Mouse (Mus musculus) left cerebral cortex, postnatal 25 days (tissue): Measurements from ENCODE around the gene Draxin. TPM values are rescaled to one million over a fixed set of nuclear protein-coding genes. Genes with fewer than 3 reads are reported as not detected.
"Not testable (repeated sequence)": the region's sequence is repeated elsewhere in the genome, so short reads cannot be mapped to it uniquely, and the experiment has no call there.

Experiments used
- DNase-seq, 2 experiments: peaks; one replicate each; pipeline ENCODE4 v3.0.0; 2022; ENCODE audit warnings: low spot score in 2 of 2, mixed read lengths in 1 of 2
- intact Hi-C: fragments of 180-260 bp; cut with DNase I; formaldehyde crosslinking; loops from one replicate; pipeline ENCODE4 v1.15.1; 2025
- total RNA-seq, 2 experiments: library from RNA; stranded (reverse); gene quantifications; 2 replicates each; pipeline ENCODE4 v1.2.3; 2021

Gene Draxin
- total RNA-seq, result under 1 TPM; 0.28 to 0.37 TPM

DNA sequence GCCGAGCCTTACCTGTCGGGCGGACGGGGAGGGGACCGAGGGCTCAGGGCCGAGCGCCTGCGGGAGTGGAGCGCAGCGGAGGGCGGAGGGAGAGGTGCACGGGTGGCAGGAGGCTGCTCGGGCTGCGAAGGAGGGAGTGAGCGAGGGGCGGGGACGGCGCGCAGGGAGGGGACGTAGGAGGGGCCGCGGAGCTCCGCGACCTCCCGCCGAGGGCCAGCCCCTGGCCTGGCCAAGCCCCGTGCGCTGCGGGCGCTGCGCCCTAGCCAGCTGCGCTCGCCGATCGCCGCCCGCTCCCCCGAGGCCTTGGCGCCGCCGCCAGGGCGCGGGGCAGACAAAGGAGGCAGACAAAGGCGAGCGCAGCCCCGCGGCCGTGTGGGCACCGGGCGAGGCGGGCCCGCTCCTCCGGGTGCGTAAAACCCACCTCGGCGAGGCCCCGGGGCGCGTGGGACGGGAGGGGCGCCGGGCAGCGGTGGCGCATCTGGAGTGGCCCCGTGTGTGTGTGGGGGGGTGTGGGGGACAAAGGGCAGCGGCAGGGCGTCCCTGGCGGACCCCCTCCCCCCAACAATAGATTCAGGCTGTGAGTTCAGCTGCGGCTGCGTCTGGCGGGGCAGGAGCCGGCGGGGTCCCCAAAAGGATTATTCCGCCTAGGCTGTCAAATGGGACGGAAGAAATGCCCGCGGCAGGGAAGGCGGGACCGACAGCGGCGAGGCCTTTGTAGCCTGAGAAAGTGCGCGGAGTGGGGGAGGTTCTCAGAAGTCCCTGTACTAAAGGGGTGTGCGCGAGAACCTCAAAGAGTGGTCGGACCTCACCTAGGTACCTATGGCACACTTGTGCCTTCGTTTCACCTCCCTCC, at the start of gene Draxin:
TSS of gene Draxin (minus strand) at position 138 of the 853 bp plus-strand sequence.
- no peak for DNase-seq
- intact Hi-C loops, result no loop called here

DNA sequence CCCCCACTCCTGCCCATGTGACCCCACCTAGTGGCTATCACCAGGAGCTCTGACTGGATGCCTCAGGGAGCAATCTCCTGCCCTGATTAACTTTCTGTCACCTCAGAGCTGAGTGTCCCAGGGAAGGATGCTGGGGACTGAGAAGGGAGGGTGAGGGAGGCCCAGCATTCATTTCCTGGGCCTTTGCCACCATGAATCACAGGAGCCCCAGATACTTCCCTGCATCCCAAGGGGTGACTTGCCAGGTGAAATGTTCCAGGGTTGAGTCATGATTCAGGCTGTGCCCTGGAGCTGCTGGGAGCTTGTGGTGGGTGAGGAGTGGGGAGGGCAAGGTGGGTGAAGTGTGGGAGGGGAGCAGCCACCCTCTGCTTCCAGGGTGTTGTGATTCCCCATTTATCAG, 47.2 kb upstream of the Draxin start:
- DNase-seq, result no peak
- intact Hi-C loops, result no loop called here

DNA sequence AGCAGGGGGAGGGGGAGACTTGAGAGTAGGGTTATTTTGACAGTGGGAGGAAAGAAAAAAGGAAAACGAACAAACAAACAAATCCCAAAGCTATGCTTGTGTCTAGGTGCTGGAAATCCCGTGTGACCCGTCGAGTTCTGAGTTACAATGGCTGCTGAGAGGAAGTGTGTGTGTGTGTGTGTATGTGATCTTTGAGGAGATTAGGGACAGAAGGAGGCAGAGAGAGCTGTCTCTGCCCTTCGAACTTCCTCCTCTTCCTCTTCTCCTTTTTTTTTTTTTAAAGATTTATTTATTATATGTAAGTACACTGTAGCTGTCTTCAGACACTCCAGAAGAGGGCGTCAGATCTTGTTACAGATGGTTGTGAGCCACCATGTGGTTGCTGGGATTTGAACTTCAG, 46.1 kb upstream of the Draxin start:
- intact Hi-C loops, DNase-seq: not testable (repeated sequence)

DNA sequence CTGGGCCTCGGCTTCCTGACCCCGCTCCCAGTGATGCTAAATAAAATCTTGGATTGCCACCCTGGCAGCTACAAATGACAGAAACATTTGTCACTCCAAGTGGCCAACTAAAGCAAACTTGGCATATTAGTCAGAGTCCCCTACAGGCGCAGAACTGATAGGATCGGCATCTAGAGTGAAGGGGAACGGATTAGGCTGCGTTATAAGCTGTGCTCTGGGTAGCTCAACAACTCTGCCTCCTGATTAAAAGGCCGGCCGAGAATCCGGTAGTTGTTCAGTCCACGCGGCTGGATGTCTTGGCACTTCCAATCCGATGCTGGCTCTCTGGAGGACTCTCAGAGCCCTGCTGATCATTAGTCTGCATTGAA, 44.0 kb upstream of the Draxin start:
- intact Hi-C loops, result loop anchor here (5.0 kb wide), 2 partner anchors 43 to 63 kb away; no protein-coding TSS in a partner anchor
- DNase-seq, result no peak

DNA sequence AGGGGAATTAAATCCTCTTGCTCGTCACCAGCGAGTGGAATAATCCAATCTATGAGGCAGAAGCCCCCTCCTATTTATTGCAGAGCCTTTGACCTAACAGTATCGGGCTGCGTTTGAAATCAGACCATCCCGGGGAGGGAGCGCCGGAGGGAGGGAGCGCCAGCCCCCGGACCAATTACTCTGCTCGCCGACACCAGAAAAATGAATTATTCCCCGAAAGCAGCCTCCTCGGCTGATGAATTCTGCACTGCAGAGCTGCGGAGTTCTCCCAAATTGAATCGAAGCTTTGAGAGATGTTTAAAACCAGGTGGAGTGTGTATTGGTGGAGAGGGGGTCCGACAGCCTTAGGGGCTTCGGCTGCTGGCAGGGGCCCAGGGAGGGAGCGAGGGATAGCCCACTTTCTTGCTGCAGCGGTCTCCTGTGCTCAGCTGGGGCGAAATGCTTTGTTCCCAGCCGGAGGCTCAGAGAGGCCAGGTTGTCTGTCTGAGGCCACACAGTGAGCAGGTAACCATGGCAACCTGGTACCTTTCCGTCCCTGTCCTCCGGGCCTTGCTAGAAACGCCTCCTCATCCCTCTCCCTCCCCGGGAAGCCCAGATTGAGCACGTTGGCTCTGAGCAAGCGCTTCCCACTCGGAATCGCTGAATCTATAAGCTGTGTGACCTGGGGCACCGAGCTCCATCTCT, 43.5 kb upstream of the Draxin start:
- peak; percentile 70 to 83 for DNase-seq
- intact Hi-C loops, result loop anchor here (5.0 kb wide), 2 partner anchors 43 to 63 kb away; no protein-coding TSS in a partner anchor

DNA sequence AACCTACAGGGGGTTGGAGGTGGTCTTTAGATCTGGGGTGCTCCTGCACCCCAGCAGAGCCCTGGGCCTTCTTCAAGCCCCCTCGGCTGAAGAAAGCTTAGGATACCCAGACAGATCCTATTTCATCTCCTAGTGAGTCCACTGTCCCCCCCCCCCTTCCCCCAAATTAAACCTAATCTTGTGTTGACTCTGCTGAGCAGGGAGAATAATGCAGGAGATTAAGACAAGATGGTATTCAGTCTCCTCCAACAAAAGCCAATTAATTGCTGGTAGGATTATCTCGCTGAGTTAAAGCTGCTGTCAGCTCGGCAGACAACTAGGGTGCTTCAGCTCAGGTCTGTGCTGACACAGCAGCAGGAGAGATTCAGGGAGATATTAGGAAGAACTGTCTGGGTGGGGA, 40.8 kb upstream of the Draxin start:
- intact Hi-C loops, result loop anchor here (1.0 to 5.0 kb wide), 4 partner anchors 46 to 258 kb away; no protein-coding TSS in a partner anchor
- no peak for DNase-seq

DNA sequence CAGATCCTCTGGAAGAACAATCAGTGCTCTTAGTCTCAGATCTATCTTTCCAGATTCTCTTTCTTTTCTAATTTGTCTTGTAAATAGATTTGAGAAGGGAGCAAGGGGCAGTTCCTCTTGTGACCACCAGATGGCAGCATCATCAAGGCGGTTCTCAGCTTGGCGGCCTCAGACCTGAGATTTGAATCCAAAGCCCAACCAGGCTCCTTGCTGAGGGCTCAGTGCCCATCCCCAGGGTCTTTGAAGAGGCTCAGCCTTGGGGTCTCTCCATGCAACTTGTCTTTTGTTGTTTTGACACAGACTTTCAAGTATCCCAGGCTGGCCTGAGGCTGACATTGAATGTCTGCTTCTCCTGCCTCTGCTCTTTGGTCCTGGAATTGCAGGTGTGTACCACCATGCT, 40.3 kb upstream of the Draxin start:
- intact Hi-C loops, result loop anchor here (1.0 to 5.0 kb wide), 4 partner anchors 46 to 258 kb away; no protein-coding TSS in a partner anchor
- peak; percentile 71 to 74 for DNase-seq

DNA sequence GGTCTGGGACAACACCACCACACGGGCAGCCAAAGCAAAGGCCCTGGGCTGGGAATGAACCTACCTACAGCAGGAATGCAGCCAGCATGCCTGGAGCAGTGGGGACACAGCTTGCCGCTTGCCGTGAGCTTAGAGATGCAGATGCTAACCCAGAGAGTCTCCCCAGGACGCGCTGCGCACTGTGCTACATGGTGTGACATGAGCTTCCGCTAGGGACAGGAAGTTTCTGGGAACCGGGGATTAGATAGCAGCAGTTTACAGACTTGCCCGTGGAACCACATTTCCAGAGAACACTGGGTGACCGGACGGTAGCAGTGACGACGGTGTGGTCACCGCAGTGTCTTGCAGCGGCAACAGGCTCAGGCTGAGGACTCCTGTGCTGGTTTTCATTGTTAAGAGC, 39.1 kb upstream of the Draxin start:
- intact Hi-C loops, result no loop called here
- DNase-seq, result no peak

DNA sequence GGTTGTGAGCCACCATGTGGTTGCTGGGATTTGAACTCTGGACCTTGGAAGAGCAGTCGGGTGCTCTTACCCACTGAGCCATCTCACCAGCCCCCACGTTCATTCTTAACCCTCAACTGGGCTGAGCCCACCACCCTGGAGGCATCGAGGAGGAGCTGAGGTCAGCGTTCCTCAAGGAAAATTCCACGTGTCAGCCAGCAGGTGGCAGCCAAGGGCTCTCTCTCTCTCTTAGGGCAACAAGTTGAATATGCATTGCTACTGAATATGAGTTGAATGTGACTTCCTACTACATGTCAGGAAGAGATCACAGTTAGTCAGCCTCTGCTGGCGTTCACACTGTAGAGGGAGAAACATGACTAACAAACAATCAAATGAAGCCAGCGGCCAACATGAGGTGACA, 37.8 kb upstream of the Draxin start:
- intact Hi-C loops, result no loop called here
- DNase-seq, result peak in 1 of 2 experiments; percentile 61

DNA sequence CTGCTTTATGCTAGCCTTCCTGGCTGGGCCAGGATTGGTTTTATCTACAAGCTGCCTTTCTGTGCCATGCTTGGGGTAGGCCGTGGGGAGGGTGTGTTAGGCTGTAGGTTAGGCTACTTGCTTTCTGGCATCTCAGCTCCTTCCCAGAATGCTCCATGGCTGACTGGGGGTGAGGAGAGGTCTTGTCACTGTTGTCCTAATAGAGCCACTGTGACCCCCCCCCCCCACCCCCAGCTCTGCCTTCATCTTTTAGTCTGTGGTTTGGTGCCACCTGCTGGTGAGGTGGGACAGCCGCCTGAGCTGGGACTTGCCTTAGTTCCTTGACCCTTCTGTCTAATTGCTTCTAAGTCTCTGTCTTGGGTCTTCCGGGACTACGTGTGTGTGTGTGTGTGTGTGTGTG, 36.5 kb upstream of the Draxin start:
- DNase-seq, result peak; percentile 64 to 69
- intact Hi-C loops, result no loop called here

DNA sequence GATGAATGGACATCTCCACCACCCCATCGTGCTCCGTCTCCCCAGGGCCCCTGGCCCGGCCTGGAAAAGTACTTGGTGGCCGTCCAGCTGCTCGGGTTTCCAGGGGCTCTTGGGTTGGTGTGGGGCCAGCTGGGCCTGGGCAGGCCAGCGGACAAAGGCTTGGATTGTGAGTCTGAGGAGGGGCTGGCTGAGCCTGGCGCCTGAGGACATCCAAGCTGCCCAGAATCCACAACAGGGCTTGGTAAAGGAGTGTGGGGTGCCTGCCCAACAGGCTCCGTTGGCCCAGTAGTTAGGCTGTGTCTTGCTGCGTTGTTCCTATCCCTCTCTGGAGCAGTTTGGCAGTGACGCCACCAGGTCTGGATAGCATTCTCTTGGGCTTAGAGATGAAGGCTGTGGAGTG, 35.9 kb upstream of the Draxin start:
- intact Hi-C loops, result no loop called here
- DNase-seq, result peak; percentile 69 to 83

DNA sequence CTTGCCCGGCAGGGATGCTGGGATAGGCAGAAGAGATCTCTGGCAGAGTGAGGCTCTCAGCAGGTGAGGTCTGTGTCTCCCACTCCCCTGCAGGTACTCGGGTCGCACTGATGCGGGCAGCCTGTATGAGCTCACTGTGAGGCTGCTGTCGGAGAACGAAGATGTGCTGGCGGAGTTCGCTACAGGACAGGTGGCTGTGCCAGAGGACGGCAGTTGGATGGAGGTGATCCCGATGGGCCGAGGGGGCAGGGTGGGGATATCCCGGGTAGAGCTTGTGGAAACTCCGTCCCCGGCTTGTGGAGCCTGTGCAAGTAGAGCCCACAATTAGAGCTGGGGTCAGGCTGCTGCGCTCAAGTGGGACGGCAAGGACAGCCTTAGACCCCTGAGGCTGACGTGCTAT, 35.1 kb upstream of the Draxin start:
- intact Hi-C loops, result no loop called here

DNA sequence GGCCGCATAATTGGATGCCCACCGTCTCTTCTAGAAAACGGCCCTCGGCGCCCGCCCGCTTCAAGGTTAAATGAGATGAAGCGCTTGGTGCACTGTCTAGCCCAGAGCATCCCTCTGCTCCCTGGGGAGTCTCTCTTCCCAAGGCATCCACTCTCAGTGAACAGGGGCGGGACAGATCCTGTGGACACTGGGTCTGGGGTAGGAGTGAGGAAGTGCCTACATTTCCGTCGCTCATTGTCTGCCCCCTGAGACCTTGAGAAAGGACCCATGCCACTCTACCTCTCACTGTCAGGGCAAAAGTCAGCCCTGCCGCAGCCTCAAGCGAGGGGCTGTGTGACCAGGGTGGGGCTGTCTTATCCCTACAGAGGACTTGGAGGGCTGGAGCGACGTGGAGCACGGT, 34.0 kb upstream of the Draxin start:
- intact Hi-C loops, result loop anchor here (1.0 kb wide), 1 partner anchor 50 kb away; no protein-coding TSS in a partner anchor

More for the DNA sequence above, 35.1 kb upstream of the Draxin start:
- DNase-seq, result no peak

DNA sequence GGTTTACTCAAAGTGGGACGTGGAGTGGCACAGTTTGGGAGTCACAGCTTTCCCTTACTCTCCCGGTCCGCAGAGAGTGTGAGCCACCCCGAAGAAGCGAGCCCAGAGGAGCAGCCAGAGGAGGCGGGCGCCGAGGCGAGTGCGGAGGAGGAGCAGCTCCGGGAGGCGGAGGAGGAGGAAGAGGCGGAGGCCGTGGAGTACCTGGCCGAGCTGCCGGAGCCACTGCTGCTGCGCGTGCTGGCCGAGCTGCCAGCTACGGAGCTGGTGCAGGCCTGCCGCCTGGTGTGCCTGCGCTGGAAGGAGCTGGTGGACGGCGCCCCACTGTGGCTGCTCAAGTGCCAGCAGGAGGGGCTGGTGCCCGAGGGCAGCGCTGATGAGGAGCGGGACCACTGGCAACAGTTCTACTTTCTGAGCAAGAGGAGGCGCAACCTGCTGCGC, 33.5 kb upstream of the Draxin start:
- peak; percentile 82 for DNase-seq
- intact Hi-C loops, result loop anchor here (1.0 kb wide), 1 partner anchor 50 kb away; no protein-coding TSS in a partner anchor

More for the DNA sequence above, 34.0 kb upstream of the Draxin start:
- no peak for DNase-seq

DNA sequence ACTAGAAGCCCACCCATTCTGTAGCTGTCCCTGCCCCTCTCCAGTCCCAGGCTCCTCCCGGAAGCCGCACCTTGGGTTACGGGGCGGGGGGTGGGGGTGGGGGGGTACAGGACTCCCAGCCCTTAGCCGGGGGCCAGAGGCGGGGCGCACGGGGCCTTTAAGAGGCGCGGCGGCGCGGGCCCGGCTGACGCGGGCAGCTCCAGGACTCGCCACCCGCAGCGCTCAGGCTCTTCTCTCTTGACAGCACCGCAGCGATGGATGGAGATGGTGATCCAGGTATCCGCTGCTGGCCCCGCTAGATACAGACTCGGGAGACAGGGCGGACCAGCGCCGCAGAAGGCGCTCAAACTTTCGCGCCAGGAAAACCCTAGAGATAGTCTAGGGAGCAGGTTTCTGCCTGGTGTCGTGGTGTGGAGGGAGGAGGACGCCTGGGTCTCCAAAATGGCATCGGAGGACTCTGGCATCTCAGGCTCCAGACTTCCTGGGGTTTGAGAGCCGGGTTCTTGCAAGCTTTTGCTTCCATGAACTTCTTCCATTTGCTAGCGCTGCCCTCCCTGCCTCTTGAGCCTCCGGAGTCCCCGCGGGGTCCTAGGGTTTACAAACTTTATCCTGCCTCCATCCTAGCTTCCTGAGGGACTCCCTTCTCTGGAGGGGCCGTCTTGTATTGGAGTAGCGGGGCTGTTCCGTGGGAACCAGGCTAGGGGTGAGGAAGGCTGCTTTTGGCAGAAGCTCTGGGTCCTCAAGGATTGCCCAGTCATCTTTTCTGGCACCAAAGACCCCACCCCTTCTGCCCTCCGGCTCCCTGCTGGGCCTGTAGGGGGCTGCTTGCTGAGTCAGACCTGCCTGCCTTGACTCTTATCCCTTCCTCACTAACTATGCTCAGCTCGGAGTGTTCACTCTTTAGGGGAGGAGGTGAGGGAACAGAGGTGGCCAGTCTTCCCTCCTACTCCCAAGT, 30.2 kb upstream of the Draxin start, which contains the start of the genes Fbxo44 and Fbxo2:
TSS of gene Fbxo44 (minus strand) at position 47 of the 955 bp plus-strand sequence.
TSS of gene Fbxo2 (plus strand) at position 186 of the 955 bp plus-strand sequence.
- intact Hi-C loops, result loop anchor here (2.0 kb wide), 1 partner anchor 20 kb away; no protein-coding TSS in a partner anchor
- peak; percentile 67 to 68 for DNase-seq

DNA sequence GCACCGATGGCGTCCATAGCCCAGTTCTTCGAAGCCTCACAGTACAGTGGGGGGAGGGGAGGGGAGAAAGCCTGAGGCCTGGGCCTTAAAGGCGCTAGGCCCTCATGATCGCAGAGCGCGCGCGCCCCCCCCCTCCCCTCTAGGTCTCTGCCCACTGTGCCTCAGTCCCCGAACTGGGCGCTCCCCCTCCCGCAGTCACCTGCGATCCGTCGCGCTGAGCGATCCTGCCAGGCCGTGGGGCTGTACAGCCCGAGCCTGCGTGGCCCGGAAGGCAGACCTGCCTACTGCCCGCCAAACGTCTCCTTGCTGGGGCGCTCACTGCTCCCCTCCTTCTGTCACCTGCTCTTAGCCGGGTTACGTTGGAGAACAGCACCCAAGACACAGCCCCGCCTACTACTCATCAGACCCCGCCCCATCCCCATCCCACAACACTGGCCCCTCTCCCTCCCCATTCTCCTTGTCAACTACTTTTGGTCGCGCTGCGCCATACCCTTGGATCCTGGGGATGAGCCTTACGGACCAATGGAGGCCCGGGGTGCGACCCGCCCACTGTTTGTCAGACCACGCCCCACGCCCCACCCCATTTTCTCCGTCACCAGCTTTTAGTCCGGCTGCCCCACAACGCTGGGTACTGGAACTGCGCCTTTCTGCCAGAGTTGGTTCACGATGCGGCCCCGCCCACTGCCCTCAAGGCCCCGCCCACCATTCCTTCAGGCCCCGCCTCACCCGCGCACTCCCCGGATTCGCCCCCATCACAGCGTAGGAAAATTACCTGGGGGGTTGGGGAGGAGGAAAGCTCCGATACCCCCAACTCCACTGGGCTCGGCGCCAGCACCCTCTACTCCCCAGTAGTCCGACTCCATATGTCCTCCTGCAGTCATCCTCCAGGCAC, 29.3 kb upstream of the Draxin start:
- DNase-seq, result peak; percentile 98 to 100
- intact Hi-C loops, result loop anchor here (2.0 kb wide), 1 partner anchor 19 kb away; no protein-coding TSS in a partner anchor

DNA sequence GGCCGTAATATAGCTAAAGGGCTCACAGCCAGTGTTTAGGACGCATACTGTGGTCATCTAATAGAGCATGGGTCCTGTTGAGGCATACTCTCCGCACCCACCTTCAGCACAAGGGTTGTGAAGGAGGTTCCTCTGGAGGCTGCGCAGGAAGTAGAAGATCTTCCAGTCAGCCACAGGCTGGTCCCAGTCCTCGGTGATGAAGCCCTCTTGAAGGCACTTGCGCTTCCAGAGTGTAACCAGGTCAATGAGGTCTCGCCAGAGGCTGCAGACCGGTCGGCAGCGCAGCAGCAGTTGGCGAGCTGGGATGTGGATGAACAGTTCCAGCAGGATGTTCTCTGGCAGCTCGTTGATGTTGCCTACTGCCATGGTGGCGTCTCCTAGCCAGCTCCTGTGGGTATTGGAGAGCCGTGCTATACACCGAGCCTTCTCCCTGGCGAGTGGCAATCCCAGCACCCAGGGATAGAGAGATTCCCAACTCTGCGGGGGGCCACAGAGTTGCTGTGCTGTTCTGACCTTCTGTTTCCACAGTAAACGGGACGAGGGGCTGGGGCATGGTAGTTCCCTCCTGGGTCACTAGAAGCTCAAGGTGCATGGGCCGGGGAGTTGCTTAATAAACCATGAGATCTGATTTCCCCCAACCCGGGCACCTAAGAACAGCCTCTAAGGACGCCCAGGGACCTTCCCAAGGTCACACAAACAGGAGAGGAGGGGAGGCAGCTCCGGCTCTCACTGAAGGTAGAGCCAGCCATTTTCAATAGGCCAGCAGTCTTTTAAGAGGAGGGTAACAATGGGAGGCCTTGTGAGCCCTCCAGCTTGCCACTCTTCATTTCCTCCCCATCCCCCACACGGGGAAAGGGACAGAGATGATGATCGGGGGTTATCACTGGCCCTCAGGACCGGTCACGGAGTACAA, 28.2 kb upstream of the Draxin start:
- intact Hi-C loops, result no loop called here
- DNase-seq, result peak; percentile 52 to 64
